In the genomic region with DNA sequence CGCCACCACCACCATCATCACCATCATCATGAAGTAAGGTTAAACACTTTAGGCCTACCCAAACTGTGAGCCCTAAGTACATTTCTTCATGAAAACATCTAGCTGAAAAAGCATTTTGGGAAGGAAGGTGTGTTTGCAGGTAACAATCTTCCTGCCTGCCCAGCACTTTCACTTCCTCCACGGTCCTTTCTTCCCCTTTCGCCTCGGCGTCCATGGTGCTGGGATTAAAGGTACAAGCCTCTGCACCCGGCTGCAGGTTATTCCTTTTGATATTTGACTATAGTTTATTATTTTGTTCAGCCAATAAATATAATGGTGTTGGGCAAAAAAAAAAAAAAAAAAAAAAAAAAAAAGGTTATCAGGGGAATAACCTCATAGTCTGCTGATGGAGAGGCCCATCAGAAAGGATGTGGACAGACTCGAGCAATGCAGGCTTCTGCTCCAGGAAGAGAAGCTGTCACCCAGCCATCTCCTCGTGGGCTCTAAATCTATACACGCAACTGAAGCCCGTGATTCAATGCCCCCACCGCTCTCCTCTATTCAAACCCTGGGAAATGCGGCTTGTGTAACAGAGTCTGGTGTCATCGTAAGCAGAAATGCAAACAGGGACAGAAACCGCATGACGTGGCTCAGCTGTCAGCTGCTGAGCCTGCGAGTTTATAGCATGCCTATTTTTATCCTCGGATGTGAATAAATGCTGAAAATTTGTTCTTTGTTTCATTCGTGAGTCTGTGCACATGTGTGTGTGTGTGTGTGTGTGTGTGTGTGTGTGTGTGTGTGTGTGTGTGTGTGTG, we compare ENCODE assay signal across 8 mouse cellular contexts. TPM values are rescaled to one million over a fixed set of nuclear protein-coding genes. Genes with fewer than 3 reads are reported as not detected.
DNase-seq lines count a peak whose midpoint lies in the region; ATAC-seq and TF ChIP-seq lines count a peak whose summit lies in the region.
"Had no signal": no experiment of that assay in that cellular context is flagged by ENCODE, and none has a peak within 500 bp of the region (broad histone marks: within the 10 kb centered on the region; RNA-seq: fewer than 3 reads in every experiment).

No protein-coding gene starts in this region.

- no peaks in the 10 kb centered on the region for H3K9me3 ChIP-seq in liver, embryonic 12.5 days (replicated peaks)
- H3K9me3 ChIP-seq: embryonic facial prominence, embryonic 12.5 days had no signal

- no peak overlapping the region for H3K4me3 ChIP-seq in lung, adult 2 months (replicated peaks; ENCODE audit: extremely low read depth, low read depth, low read length)
- no peak overlapping the region for H3K4me3 ChIP-seq in liver, embryonic 12.5 days
- H3K4me3 ChIP-seq: embryonic facial prominence, embryonic 12.5 days had no signal

- no peaks in the 10 kb centered on the region for H3K4me1 ChIP-seq in lung, adult 2 months (ENCODE audit: control insufficient read depth, insufficient read depth, low read length)
- H3K4me1 ChIP-seq in liver, embryonic 12.5 days: peaks cover 38% of the 10 kb centered on the region
- H3K4me1 ChIP-seq: embryonic facial prominence, embryonic 12.5 days had no signal

- no peak for TF ChIP-seq CTCF in lung, adult 2 months (IDR thresholded peaks at IDR 0.05; ENCODE audit: insufficient read depth, low read length)

- peak overlapping the region; percentile 34 for H3K4me2 ChIP-seq in liver, embryonic 12.5 days
- H3K4me2 ChIP-seq: embryonic facial prominence, embryonic 12.5 days had no signal

- no peak for TF ChIP-seq POLR2A in lung, adult 2 months (IDR thresholded peaks at IDR 0.05; ENCODE audit: borderline replicate concordance, extremely low read depth, low read depth, low read length)

- peaks cover 4% of the 10 kb centered on the region; the same call in 1 of the 2 replicates for H3K36me3 ChIP-seq in liver, embryonic 12.5 days
- H3K36me3 ChIP-seq: embryonic facial prominence, embryonic 12.5 days had no signal

- DNase-seq in lung, adult 18-20 months: peak; percentile 27 to 38
- DNase-seq in lung, adult 2 months: no peak
- peak; percentile 45 to 79 for DNase-seq in frontal cortex, postnatal 36 days (ENCODE audit: low spot score in 2 of 2)
- peak; percentile 77 for DNase-seq in right cerebral cortex, adult 18-20 months
- no peak for DNase-seq in ovary, adult 18-20 months (ENCODE audit: low spot score)
- DNase-seq in ovary, postnatal 36 days (ENCODE audit: low spot score): no peak

- H3K27ac ChIP-seq in liver, embryonic 12.5 days: peak overlapping the region; percentile 33
- H3K27ac ChIP-seq: embryonic facial prominence, embryonic 12.5 days had no signal

- H3K9ac ChIP-seq in liver, embryonic 12.5 days: no peak overlapping the region
- H3K9ac ChIP-seq: embryonic facial prominence, embryonic 12.5 days had no signal

- ATAC-seq in liver, embryonic 12.5 days: no peak

- no peaks in the 10 kb centered on the region for H3K27me3 ChIP-seq in liver, embryonic 12.5 days (replicated peaks)
- H3K27me3 ChIP-seq: embryonic facial prominence, embryonic 12.5 days had no signal

- 63% methylated on average over 18 of the region's 18 CpGs for WGBS in lung, adult 2 months
- WGBS in liver, embryonic 12.5 days (ENCODE audit: insufficient replicate concordance): 40% methylated on average over 18 of the region's 18 CpGs

RNA-seq across cellular contexts. Expression of gene Kras, which starts 56.5 kb away (rescaled TPM):
- 23.2 and 27.7 TPM in 2 replicates for polyA plus RNA-seq in lung, adult 2 months (2012; rRNA removed)
- polyA plus RNA-seq in liver, embryonic 12.5 days (2016; fragmentation: Nextera tagmentation; extraction: Ambion mirVana): 74.5 and 75.9 TPM in 2 replicates

Comparison
In these comparisons a context has a peak if more than half of its experiments do, and no peak if none do; other contexts are left out.
1. DNase-seq: peak in lung, adult 18-20 months (2 of 2), frontal cortex, postnatal 36 days (2 of 2) and right cerebral cortex, adult 18-20 months (single experiment); none in lung, adult 2 months (single experiment), ovary, adult 18-20 months (single experiment) and ovary, postnatal 36 days (single experiment).